Mouse (Mus musculus): ENCODE data around the gene Akr1c13. TPM values are rescaled to one million over a fixed set of nuclear protein-coding genes. Genes with fewer than 3 reads are reported as not detected.
A peak's percentile ranks its signal among the peaks of the same experiment; 100 is the strongest.
"Not testable (repeated sequence)": the region's sequence is repeated elsewhere in the genome, so short reads cannot be mapped to it uniquely, and the experiment has no call there.

Akr1c13 gene
- polyA plus RNA-seq, 1 experiment from 2014 or later: 1.2 TPM

GRCm38 (mm10) chr13:4192511-4192910 lies 1.6 kb downstream of the Akr1c13 start:
- H3K4me2 ChIP-seq (replicated peaks): no peak overlapping the region
- no peak overlapping the region for H3K27ac ChIP-seq
- no peaks in the 10 kb centered on the region for H3K9me3 ChIP-seq
- ATAC-seq (ENCODE audit: insufficient number of reproducible peaks, insufficient read depth, low FRiP score, low TSS enrichment): no peak
- 80% methylated on average over 3 of the region's 3 CpGs for whole genome bisulfite sequencing
- no peak overlapping the region for H3K4me3 ChIP-seq
- no peak overlapping the region for H3K9ac ChIP-seq
- no peaks in the 10 kb centered on the region for H3K36me3 ChIP-seq
- H3K27me3 ChIP-seq: no peaks in the 10 kb centered on the region
- no peaks in the 10 kb centered on the region for H3K4me1 ChIP-seq

DNA sequence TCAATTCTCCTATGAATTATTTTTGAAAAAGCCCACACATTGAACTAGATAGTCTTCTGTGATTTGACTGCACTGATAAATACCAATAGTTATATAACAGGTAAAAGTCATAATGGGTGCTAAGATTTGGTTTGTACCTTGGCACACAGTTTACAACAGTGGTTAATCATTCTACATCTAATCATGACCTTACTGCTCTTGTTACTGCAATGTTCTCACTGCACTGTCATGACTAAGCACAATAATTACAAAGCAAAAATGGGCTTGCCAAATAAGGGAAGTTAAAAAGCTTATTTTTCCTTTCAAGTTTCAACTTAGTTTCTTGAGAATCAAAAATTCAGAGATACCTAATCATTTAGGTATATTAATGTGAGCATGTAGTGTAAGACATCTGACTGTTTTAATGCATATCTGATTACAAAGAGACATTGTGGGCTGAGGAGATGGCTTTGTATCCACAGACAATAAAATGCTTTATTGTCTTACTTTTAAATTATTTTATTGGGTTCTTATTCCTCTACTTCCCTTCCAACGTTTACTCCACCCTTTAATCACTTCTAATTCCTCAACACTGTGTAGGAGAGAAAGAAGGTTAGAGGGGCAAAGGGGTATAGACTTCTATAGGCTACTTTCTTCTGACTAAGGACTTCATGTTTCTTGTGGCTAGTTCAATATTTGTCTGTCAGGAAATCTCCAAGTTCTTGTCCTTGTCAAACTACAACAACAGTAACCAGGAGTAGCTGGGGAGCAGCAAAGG lies 15.4 kb downstream of the Akr1c13 start:
- no peak overlapping the region for H3K27ac ChIP-seq
- H3K9ac ChIP-seq: no peak overlapping the region
- no peaks in the 10 kb centered on the region for H3K27me3 ChIP-seq
- H3K4me1 ChIP-seq: no peaks in the 10 kb centered on the region
- no peak for ATAC-seq (ENCODE audit: insufficient number of reproducible peaks, insufficient read depth, low FRiP score, low TSS enrichment)
- H3K4me3 ChIP-seq: no peak overlapping the region
- no peak overlapping the region for H3K4me2 ChIP-seq (replicated peaks)
- WGBS: 47% methylated on average over 1 of the region's 1 CpGs
- no peaks in the 10 kb centered on the region for H3K9me3 ChIP-seq
- H3K36me3 ChIP-seq: no peaks in the 10 kb centered on the region

DNA sequence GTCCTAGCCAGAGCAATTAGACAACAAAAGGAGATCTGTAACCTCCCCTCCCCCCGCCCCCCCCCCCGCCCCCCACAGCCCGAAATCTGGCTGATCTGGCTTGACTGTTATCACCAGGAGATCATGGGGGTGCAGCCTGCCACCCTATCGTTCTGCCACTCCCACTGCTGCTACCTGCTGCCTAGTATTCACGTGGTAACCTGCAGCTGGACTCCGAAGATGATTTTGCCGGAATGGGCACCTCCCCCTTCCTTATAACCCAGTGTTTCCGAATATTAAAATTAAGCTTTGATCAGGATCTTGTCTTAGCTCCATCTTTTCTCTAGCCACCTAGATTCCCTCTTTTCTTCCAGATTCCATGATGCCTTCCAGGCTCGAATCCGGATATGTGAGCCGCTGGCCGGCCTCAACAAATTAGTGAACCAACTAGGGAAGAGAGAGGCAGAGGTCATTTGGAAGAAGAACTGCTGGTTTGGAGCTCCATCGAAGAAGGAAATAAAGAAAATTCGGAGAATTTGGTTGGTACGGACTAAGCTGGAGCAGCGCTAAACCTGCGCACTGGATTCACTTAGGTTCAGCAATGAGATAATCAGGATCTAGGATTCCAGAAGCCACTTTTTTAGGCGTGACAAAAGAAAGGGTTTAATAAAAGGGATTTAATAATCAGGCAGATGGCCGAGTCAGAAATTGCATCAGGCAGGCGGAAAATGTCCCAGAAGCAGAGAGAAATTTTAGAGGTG lies 20.8 kb downstream of the Akr1c13 start:
- H3K9me3 ChIP-seq: no peaks in the 10 kb centered on the region
- no peak overlapping the region for H3K27ac ChIP-seq
- H3K36me3 ChIP-seq: no peaks in the 10 kb centered on the region
- no peak overlapping the region for H3K9ac ChIP-seq
- no peak for ATAC-seq (ENCODE audit: insufficient number of reproducible peaks, insufficient read depth, low FRiP score, low TSS enrichment)
- H3K4me1 ChIP-seq: no peaks in the 10 kb centered on the region
- WGBS: 72% methylated on average over 18 of the region's 20 CpGs
- no peak overlapping the region for H3K4me2 ChIP-seq (replicated peaks)
- no peak overlapping the region for H3K4me3 ChIP-seq
- H3K27me3 ChIP-seq: no peaks in the 10 kb centered on the region

- H3K9ac ChIP-seq: no peak overlapping the region
- 67% methylated on average over 3 of the region's 3 CpGs for WGBS
- no peak overlapping the region for H3K4me3 ChIP-seq
- no peak overlapping the region for H3K27ac ChIP-seq
- no peaks in the 10 kb centered on the region for H3K9me3 ChIP-seq
- ATAC-seq (ENCODE audit: insufficient number of reproducible peaks, insufficient read depth, low FRiP score, low TSS enrichment): no peak
- H3K4me1 ChIP-seq: no peaks in the 10 kb centered on the region
- H3K36me3 ChIP-seq: no peaks in the 10 kb centered on the region
- H3K4me2 ChIP-seq (replicated peaks): no peak overlapping the region
- no peaks in the 10 kb centered on the region for H3K27me3 ChIP-seq
These were observed 21.4 kb downstream of the Akr1c13 start for GRCm38 (mm10) chr13:4212309-4212708.

DNA sequence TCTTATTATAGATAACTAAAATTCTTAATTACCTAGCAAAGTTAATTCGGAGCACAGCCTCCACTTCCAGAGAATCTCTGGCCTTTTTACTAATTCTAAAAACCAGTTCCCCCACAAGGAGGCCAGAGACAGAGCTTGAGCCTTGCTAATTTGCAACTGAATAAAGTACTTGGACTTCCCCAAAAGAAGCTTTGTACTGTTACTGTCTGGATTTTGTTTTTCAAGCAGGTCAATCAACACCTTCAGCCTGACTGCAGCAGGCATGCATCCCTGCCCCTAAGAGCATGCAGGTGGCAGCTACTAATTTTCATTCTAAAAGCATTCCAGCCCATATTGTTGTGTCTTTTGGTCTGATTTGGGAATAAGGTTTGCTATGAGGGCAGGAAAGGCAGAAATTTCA lies 24.5 kb downstream of the Akr1c13 start:
- not testable (repeated sequence) for H3K9ac ChIP-seq; H3K4me2 ChIP-seq (replicated peaks); H3K27ac ChIP-seq; H3K9me3 ChIP-seq; ATAC-seq (ENCODE audit: insufficient number of reproducible peaks, insufficient read depth, low FRiP score, low TSS enrichment); H3K27me3 ChIP-seq; H3K4me1 ChIP-seq; H3K36me3 ChIP-seq; H3K4me3 ChIP-seq
- 82% methylated on average over 1 of the region's 1 CpGs for WGBS

DNA sequence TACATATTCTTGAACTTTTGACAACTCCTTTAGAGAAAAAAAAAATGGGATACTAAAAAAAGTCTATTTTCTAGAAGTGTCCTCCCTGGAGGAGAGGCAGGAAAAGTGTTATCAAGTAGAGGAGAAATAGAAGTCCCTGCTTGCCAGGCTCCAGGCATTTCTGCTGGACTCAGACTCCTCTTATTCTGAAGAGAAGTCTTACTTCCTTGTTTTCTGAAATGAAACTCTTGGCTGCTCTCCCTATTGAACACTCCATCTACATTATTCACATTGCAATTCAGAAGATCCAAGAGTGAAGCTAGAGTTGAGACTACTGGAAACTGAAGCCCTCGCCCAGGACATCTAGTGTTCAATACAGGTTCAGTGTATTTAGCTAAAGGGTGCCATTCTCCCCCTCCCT lies 37.5 kb downstream of the Akr1c13 start, which contains the start of gene Akr1c19:
Gene Akr1c19 (plus strand): TSS at position 260 of the 400 bp plus-strand sequence.
- 81% methylated on average over 1 of the region's 1 CpGs for WGBS
- Histone ChIP-seq H3K27me3 (no peaks in the 10 kb centered on the region), H3K4me3 (no peak within 1 kb of the TSS), H3K9me3 (no peaks in the 10 kb centered on the region), H3K4me2 (replicated peaks) (no peak within 1 kb of the TSS), H3K36me3 (no peaks in the 10 kb centered on the region), H3K9ac (no peak within 1 kb of the TSS), H3K27ac (no peak within 1 kb of the TSS), H3K4me1 (no peaks in the 10 kb centered on the region)
- ATAC-seq (ENCODE audit: insufficient number of reproducible peaks, insufficient read depth, low FRiP score, low TSS enrichment): no peak

DNA sequence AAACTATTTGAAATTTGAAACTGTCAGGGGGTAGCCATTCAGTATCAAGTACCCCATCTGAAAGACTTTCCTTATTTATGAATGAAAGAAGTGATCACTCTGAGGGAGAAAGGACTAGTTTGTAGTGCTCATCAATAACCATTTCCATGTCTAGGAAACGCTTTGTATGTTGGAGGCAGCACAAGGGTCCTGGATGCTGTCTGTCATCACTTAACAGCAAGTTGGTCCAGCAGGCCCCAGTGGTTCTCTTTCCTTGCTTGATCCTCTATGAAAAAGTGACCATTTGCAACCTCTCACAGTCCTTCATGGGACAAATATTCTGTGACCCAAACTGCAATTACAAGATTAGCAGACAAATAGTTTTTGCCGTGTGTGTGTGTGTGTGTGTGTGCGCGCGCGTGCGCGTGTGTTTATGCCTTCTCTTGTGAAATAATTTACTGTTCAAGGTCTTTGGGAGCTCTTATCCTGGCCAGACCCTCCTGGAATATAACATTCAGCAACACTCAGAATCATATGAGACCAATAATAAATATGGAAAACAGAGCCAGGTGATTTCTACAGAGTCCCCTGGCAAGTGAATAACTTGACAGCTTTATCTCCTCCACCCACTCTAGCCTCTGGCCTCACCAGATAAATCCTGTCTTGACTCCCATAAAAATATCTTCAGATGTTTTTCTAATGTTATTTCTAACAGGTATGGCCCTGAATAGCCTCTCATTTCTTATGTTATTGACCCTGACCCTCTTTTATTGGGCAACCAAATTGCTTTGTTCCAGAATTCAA lies 40.1 kb downstream of the Akr1c13 start:
- no peak overlapping the region for H3K9ac ChIP-seq
- H3K36me3 ChIP-seq: no peaks in the 10 kb centered on the region
- no peak for ATAC-seq (ENCODE audit: insufficient number of reproducible peaks, insufficient read depth, low FRiP score, low TSS enrichment)
- no peaks in the 10 kb centered on the region for H3K4me1 ChIP-seq
- H3K27me3 ChIP-seq: no peaks in the 10 kb centered on the region
- 91% methylated on average over 8 of the region's 8 CpGs for WGBS
- H3K4me2 ChIP-seq (replicated peaks): no peak overlapping the region
- no peak overlapping the region for H3K4me3 ChIP-seq
- no peaks in the 10 kb centered on the region for H3K9me3 ChIP-seq
- H3K27ac ChIP-seq: no peak overlapping the region

- Histone ChIP-seq H3K9ac (no peak overlapping the region), H3K9me3 (no peaks in the 10 kb centered on the region), H3K4me2 (replicated peaks) (no peak overlapping the region), H3K27ac (no peak overlapping the region), H3K36me3 (no peaks in the 10 kb centered on the region), H3K4me1 (no peaks in the 10 kb centered on the region), H3K27me3 (no peaks in the 10 kb centered on the region), H3K4me3 (no peak overlapping the region)
- no peak for ATAC-seq (ENCODE audit: insufficient number of reproducible peaks, insufficient read depth, low FRiP score, low TSS enrichment)
- 72% methylated on average over 1 of the region's 1 CpGs for WGBS
These were observed 42.2 kb downstream of the Akr1c13 start for GRCm38 (mm10) chr13:4233135-4233534.

DNA sequence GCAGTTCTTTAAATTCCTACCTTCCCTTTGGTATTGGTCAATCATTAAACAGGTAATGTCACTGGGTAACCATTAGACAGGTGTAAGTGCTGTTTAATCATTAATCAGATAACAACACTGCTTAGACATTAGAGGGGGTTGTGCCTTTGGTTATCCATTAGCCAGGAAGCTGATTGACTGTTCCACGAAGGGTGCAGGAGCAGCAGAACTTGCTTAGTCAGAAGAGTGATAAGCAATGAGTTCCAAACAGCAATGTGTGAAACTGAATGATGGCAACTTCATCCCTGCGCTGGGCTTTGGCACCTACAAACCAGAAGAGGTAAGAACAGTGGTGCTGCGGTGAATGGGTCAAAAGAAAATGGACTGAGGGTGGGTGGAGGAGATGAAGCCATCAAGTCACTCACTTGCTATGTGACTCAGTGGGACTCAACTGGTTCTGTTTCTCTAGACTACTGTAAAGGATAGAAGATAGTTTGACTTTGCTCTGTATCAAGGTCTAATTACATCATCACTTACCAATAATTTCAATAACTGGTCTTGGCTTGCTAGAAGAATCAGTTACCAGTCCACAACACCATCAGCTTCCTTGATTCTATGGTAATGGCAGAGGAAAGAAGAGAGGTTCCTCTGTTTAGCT lies 42.7 kb downstream of the Akr1c13 start:
- 79% methylated on average over 3 of the region's 3 CpGs for WGBS
- Histone ChIP-seq H3K9ac (no peak overlapping the region), H3K4me2 (replicated peaks) (no peak overlapping the region), H3K36me3 (no peaks in the 10 kb centered on the region), H3K4me3 (no peak overlapping the region), H3K27me3 (no peaks in the 10 kb centered on the region), H3K4me1 (no peaks in the 10 kb centered on the region), H3K27ac (no peak overlapping the region), H3K9me3 (no peaks in the 10 kb centered on the region)
- no peak for ATAC-seq (ENCODE audit: insufficient number of reproducible peaks, insufficient read depth, low FRiP score, low TSS enrichment)

DNA sequence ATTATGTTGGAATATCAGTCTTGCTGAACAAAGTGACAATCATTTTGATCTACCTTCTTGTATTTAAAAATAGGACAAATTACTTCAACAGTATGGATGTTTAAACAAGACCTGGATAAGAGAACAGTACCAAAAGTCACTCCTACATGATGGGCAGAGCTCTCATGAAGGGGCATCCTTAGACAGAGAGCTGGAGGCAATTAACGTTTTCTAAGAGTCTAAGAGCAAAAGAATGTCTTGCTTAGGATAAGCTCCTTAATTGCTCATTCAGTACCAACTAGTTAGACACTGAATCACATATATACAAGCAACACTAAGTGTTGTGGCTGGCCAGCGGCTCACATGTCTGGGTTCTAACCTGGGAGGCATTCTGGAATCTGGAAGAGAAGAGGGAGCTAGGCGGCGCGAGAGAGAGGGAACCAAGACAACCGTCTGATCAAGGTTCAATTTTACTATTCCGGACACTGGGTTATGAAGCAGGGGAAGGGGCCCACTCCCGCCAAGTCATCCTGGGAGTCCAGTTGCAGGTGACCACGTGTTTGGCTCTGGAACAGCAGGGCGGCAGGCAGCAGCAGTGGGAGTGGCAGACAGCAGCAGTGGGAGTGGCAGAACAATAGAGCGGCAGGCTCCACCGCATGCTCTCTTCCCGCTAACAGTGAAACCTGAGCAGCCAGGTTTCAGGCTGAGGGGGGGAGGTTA lies 54.1 kb downstream of the Akr1c13 start:
- Histone ChIP-seq H3K27ac (no peak overlapping the region), H3K9me3 (no peaks in the 10 kb centered on the region), H3K36me3 (no peaks in the 10 kb centered on the region), H3K27me3 (no peaks in the 10 kb centered on the region), H3K4me3 (peak overlapping the region; percentile 33), H3K9ac (0 out of 2 replicates have a peak overlapping the region, but pooled peaks have one; percentile 33), H3K4me2 (replicated peaks) (peak overlapping the region; percentile 50), H3K4me1 (no peaks in the 10 kb centered on the region)
- WGBS: 3% methylated on average over 13 of the region's 13 CpGs
- ATAC-seq (ENCODE audit: insufficient number of reproducible peaks, insufficient read depth, low FRiP score, low TSS enrichment): peak; percentile 94

DNA sequence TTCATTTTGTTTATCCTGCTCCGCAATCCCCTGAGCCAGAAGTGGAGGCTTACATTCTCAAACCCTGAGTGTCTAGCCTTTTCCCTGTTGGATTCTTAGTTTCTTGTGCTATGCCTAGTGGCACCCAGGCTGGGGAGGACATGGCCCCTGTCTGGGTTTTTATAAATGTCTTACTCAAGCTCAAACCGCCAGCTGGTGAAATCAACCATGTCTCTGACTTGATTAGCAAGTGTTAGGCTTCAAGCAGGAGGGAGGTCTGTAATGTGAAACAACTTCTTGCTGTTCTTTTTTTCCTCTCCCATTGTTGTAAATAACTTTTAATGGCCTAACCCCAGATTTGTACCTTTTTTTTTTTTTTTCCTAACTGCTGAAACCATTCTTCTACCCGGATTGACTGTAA lies 58.4 kb downstream of the Akr1c13 start:
- H3K4me2 ChIP-seq (replicated peaks): no peak overlapping the region
- no peaks in the 10 kb centered on the region for H3K9me3 ChIP-seq
- ATAC-seq (ENCODE audit: insufficient number of reproducible peaks, insufficient read depth, low FRiP score, low TSS enrichment): no peak
- WGBS: 54% methylated on average over 3 of the region's 3 CpGs
- no peak overlapping the region for H3K4me3 ChIP-seq
- H3K9ac ChIP-seq: no peak overlapping the region
- no peaks in the 10 kb centered on the region for H3K36me3 ChIP-seq
- H3K4me1 ChIP-seq: no peaks in the 10 kb centered on the region
- no peaks in the 10 kb centered on the region for H3K27me3 ChIP-seq
- no peak overlapping the region for H3K27ac ChIP-seq
